Mouse (Mus musculus) limb, embryonic 14.5 days (tissue): ENCODE data around the gene Exosc9. TPM values are rescaled to one million over a fixed set of nuclear protein-coding genes. Genes with fewer than 3 reads are reported as not detected.

Source experiments
- ATAC-seq: fragments of 200-750 bp; cut with Nextera tagmentation; 2 replicates; pipeline ENCODE4 v1.8.0; 2017; ENCODE audit warnings: low read depth, moderate number of reproducible peaks, moderate TSS enrichment; ENCODE audit not compliant: low FRiP score
- DNase-seq: peaks from one replicate; pipeline ENCODE4 v3.0.0-alpha.2; 2015; ENCODE audit warnings: low spot score
- H3K27ac ChIP-seq: fragments of 300-500 bp; sonication (generic); replicated peaks from 2 replicates; pipeline ENCODE4 v1.5.1; 2014; ENCODE audit warnings: low read depth, mild to moderate bottlenecking, low read length, moderate library complexity, mixed read lengths
- H3K27me3 ChIP-seq: fragments of 300-500 bp; sonication (generic); 2 replicates; pipeline ENCODE4 v1.6.1; 2014; ENCODE audit warnings: low read length, mixed read lengths; ENCODE audit not compliant: control insufficient read depth, insufficient read depth
- H3K36me3 ChIP-seq: fragments of 300-500 bp; sonication (generic); 2 replicates; pipeline ENCODE4 v1.6.1; 2014; ENCODE audit warnings: mild to moderate bottlenecking, low read length, moderate library complexity, mixed read lengths; ENCODE audit not compliant: control insufficient read depth, insufficient read depth
- H3K4me1 ChIP-seq: fragments of 300-500 bp; sonication (generic); 2 replicates; pipeline ENCODE4 v1.6.1; 2014; ENCODE audit warnings: antibody characterized with exemption, low read length, mixed read lengths; ENCODE audit not compliant: control insufficient read depth, insufficient read depth
- H3K4me2 ChIP-seq: fragments of 300-500 bp; sonication (generic); replicated peaks from 2 replicates; pipeline ENCODE4 v1.6.1; 2014; ENCODE audit warnings: low read depth, mild to moderate bottlenecking, low read length, moderate library complexity; ENCODE audit not compliant: severe bottlenecking
- H3K4me3 ChIP-seq: fragments of 300-500 bp; sonication (generic); replicated peaks from 2 replicates; pipeline ENCODE4 v1.5.1; 2014; ENCODE audit warnings: low read length
- H3K9ac ChIP-seq: fragments of 300-500 bp; sonication (generic); 2 replicates; pipeline ENCODE4 v1.6.1; 2014; ENCODE audit warnings: mild to moderate bottlenecking, low read depth, low read length, moderate library complexity; ENCODE audit not compliant: severe bottlenecking
- H3K9me3 ChIP-seq: fragments of 300-500 bp; sonication (generic); 2 replicates; pipeline ENCODE4 v1.6.1; 2016; ENCODE audit warnings: low read length; ENCODE audit not compliant: control insufficient read depth
- POLR2A ChIP-seq: fragments of 200-500 bp; IDR thresholded peaks from 2 replicates; pipeline ENCODE4 v1.8.0; 2012; ENCODE audit warnings: inconsistent platforms, mild to moderate bottlenecking, moderate library complexity, borderline replicate concordance; ENCODE audit not compliant: insufficient read depth, insufficient read length; ENCODE audit errors: extremely low read depth
- WGBS: fragments of 180-500 bp; shearing (Covaris S2); extraction: QIAGEN DNeasy Blood & Tissue Kit; methylation state at CpG from one replicate; pipeline ENCODE4 v1.1.7; 2014; 5-methylcytosine and 5-hydroxymethylcytosine counted together
- polyA plus RNA-seq, 2 experiments: library from polyadenylated mRNA; depleted of rRNA in 1 of 2; stranded (reverse) in 1 of 2; unstranded in 1 of 2; fragments of >200 nt; fragmentation: Nextera tagmentation in 1 of 2; extraction: Ambion mirVana in 1 of 2; gene quantifications; 2 replicates each; pipeline versions ENCODE4 v1.2.1 to v1.2.3; 2012 to 2014

The Exosc9 gene
- polyA plus RNA-seq (2012; rRNA removed) = 29.0 and 34.8 TPM in 2 replicates
- polyA plus RNA-seq (2014; fragmentation: Nextera tagmentation; extraction: Ambion mirVana) = 54.5 and 55.0 TPM in 2 replicates

DNA sequence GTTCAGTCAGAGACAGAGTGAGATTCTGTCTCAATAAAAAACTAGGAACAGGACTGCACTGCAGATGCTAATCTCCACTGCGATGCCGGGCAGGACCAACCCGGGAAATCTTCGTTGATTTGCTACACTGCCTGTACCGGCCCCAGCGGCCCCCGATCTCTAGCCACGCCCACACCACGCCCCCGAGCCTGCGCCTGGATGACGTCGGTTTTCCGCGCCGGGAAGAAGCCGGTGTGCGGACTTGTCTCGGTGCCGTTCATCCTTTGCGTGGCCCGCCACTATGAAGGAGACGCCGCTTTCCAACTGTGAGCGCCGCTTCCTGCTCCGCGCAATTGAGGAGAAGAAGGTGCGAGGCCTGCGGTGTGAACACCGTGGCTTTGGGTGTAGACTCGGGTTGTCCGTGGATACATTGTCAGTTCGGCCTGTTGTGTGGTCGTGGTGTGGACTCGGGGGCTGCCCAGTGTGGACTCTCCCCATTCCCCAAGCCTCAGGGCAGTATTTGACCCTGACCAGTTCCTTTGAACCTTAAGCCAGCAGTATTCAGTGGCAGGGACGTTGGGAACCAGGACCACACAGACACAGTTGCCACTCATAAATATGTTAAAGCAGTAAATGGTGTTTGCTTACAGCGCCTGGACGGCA is at the start of gene Exosc9:
Gene Exosc9 (plus strand): TSS at position 201 of the 642 bp plus-strand sequence.
- under 1% methylated on average over 39 of the region's 39 CpGs for WGBS
- peak; percentile 82 for DNase-seq
- H3K4me2 ChIP-seq = peak within 1 kb of the TSS; percentile 77
- H3K36me3 ChIP-seq = peaks cover 33% of the 10 kb centered on the region
- no peaks in the 10 kb centered on the region for H3K27me3 ChIP-seq
- H3K4me1 ChIP-seq = peaks cover 6% of the 10 kb centered on the region; the same call in 1 of the 2 replicates
- peak; percentile 58; the same call in 1 of the 2 replicates for TF ChIP-seq POLR2A
- ATAC-seq = peak; percentile 90
- H3K9ac ChIP-seq = peak within 1 kb of the TSS; percentile 57
- no peaks in the 10 kb centered on the region for H3K9me3 ChIP-seq
- H3K4me3 ChIP-seq = peak within 1 kb of the TSS; percentile 67
- H3K27ac ChIP-seq = peak within 1 kb of the TSS; percentile 16; the same call in 1 of the 2 replicates

DNA sequence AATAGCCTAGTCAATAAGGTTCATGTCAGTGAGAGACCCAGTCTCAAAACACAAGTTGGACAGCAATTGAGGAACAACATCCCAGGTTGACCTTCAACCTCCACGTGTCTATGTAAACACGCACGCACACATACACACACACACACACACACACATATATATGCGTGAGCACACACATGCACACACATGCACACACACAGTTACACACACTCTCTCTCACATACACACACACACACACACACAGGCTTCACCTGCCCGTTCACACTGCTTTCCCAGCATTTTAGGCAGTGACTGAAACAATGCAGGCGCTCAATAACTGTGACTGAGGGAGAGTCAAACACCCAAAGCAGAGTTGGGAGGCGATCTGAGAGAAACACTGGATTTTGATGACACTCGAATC is 47.1 kb upstream of the Exosc9 start:
- no peak for ATAC-seq
- Histone ChIP-seq H3K9ac (no peak overlapping the region), H3K4me2 (no peak overlapping the region), H3K4me3 (no peak overlapping the region), H3K36me3 (no peaks in the 10 kb centered on the region), H3K9me3 (no peaks in the 10 kb centered on the region), H3K27me3 (no peaks in the 10 kb centered on the region), H3K27ac (no peak overlapping the region), H3K4me1 (no peaks in the 10 kb centered on the region)
- 83% methylated on average over 8 of the region's 8 CpGs for WGBS
- no peak for TF ChIP-seq POLR2A
- DNase-seq = no peak

DNA sequence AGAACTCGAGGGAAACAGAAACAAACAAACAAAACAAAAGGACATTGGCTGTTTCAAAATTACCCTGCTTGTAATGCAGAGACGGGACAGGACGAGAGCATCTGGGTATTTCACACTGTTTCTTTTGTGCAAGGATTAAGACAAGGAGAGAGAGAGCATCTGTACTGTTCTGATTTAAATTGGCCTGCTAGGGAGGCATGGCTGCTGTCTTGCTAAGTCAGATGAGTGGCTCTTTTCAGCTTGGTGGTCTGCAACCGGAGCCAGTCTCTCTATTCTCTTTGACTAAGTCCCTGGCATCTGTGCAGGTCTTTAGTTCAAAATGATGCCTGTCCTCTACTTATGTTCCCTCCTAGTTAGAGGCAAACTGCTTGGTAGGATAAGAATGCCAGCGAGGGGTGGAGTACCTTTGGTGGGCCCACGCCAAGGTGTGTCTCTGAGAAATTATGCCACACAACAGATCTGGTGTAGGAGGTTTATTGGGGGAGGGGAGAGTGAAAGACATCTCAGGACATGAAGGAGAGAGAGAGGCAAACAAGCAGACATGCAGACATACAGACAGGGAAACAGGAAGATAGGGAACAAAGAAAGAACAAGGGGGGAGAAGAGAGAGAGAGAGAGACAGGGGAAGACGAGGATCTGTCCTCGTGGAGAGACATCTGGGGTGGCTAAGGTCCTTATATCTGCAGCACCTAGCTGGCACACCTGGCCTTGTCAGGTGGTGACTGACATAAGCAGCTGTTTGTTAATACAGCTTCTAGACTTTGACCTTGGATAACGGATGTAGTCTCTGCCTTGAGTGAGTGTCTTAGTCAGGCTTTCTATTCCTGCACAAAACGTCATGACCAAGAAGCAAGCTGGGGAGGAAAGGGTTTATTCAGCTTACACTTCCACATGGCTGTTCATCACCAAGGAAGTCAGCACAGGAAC is 46.3 kb upstream of the Exosc9 start:
- Histone ChIP-seq H3K27me3 (no peaks in the 10 kb centered on the region), H3K27ac (no peak overlapping the region), H3K4me1 (no peaks in the 10 kb centered on the region), H3K36me3 (no peaks in the 10 kb centered on the region), H3K4me2 (no peak overlapping the region), H3K9ac (no peak overlapping the region), H3K4me3 (no peak overlapping the region), H3K9me3 (no peaks in the 10 kb centered on the region)
- ATAC-seq = no peak
- DNase-seq = no peak
- TF ChIP-seq POLR2A = no peak
- 71% methylated on average over 10 of the region's 10 CpGs for WGBS

DNA sequence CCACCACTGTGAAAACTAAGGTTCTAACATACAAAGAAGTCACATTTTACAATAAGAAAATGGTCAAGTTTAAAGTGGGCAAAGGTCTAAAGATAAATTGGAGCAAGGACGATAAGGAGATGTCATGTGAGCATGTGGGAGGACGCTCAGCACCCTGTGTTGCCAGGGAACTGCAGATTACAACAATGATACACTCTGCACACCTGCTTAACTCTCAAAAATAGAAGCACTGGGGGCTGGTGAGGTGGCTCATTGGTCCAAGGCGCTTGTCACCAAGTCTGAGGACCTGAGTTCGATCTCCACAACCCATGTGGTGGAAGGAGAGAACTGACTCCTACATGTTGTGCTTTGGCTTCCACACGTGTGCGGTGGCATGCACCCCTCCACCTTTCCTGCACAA is 40.9 kb upstream of the Exosc9 start:
- H3K4me1 ChIP-seq = no peaks in the 10 kb centered on the region
- no peak overlapping the region for H3K4me3 ChIP-seq
- H3K27ac ChIP-seq = no peak overlapping the region
- no peaks in the 10 kb centered on the region for H3K27me3 ChIP-seq
- no peak overlapping the region for H3K4me2 ChIP-seq
- no peak overlapping the region for H3K9ac ChIP-seq
- no peaks in the 10 kb centered on the region for H3K9me3 ChIP-seq
- no peaks in the 10 kb centered on the region for H3K36me3 ChIP-seq
- 85% methylated on average over 6 of the region's 6 CpGs for WGBS
- no peak for ATAC-seq
- no peak for TF ChIP-seq POLR2A
- DNase-seq = no peak

DNA sequence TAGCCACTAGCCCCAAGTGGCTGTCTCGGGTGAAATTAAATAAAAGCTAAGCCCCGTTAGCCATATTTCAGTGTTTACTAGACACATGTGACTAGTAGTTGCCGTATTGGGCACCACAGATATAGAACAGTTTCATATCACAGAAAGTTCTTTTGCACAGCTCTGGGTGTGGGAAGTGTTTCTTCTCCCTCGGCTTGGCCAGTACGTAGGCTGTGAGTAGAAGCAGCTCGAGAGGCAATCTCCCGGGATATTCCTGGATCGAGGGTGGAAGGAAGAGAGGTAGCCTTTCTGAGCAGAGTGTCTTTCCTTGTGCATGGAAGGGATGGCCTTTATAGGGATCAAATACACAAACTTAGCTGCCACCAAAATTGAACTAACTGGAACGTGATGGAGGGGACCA is 36.2 kb upstream of the Exosc9 start:
- no peak for TF ChIP-seq POLR2A
- DNase-seq (no peak), ATAC-seq (no peak)
- Histone ChIP-seq H3K27me3 (peaks cover 20% of the 10 kb centered on the region; the same call in 1 of the 2 replicates), H3K36me3 (no peaks in the 10 kb centered on the region), H3K27ac (no peak overlapping the region), H3K4me1 (0 out of 2 replicates have a peak, but pooled peaks cover 3% of the 10 kb centered on the region), H3K9me3 (no peaks in the 10 kb centered on the region), H3K9ac (no peak overlapping the region), H3K4me2 (no peak overlapping the region), H3K4me3 (no peak overlapping the region)
- WGBS = 80% methylated on average over 9 of the region's 9 CpGs
